Mouse (Mus musculus): ENCODE data around the gene Popdc3. TPM values are rescaled to one million over a fixed set of nuclear protein-coding genes. Genes with fewer than 3 reads are reported as not detected.
A peak's percentile ranks its signal among the peaks of the same experiment; 100 is the strongest.

Gene Popdc3
- polyA plus RNA-seq, 1 experiment from 2014 or later: 0.92 TPM

GRCm38 (mm10) chr10:45151771-45152692 is 25.9 kb upstream of the Popdc3 start:
- no peak overlapping the region for H3K27ac ChIP-seq
- H3K27me3 ChIP-seq: no peaks in the 10 kb centered on the region
- H3K9me3 ChIP-seq (replicated peaks): no peaks in the 10 kb centered on the region
- no peak overlapping the region for H3K4me2 ChIP-seq (replicated peaks)
- no peak for ATAC-seq (ENCODE audit: low FRiP score)
- H3K36me3 ChIP-seq: peaks cover 62% of the 10 kb centered on the region
- H3K4me1 ChIP-seq: peaks cover 15% of the 10 kb centered on the region
- no peak overlapping the region for H3K9ac ChIP-seq
- WGBS: 84% methylated on average over 12 of the region's 12 CpGs
- no peak overlapping the region for H3K4me3 ChIP-seq

GRCm38 (mm10) chr10:45154557-45155060 is 23.3 kb upstream of the Popdc3 start:
- H3K9me3 ChIP-seq (replicated peaks): no peaks in the 10 kb centered on the region
- no peak for ATAC-seq (ENCODE audit: low FRiP score)
- no peak overlapping the region for H3K27ac ChIP-seq
- peaks cover 7% of the 10 kb centered on the region for H3K4me1 ChIP-seq
- no peaks in the 10 kb centered on the region for H3K27me3 ChIP-seq
- WGBS: 93% methylated on average over 14 of the region's 14 CpGs
- no peak overlapping the region for H3K4me3 ChIP-seq
- H3K36me3 ChIP-seq: peaks cover 80% of the 10 kb centered on the region
- H3K4me2 ChIP-seq (replicated peaks): no peak overlapping the region
- no peak overlapping the region for H3K9ac ChIP-seq

GRCm38 (mm10) chr10:45165851-45166250 is 12.0 kb upstream of the Popdc3 start:
- 86% methylated on average over 8 of the region's 8 CpGs for WGBS
- Histone ChIP-seq H3K4me2 (replicated peaks) (no peak overlapping the region), H3K27me3 (no peaks in the 10 kb centered on the region), H3K4me3 (no peak overlapping the region), H3K4me1 (no peaks in the 10 kb centered on the region), H3K27ac (no peak overlapping the region), H3K9ac (no peak overlapping the region), H3K36me3 (no peaks in the 10 kb centered on the region), H3K9me3 (replicated peaks) (no peaks in the 10 kb centered on the region)
- no peak for ATAC-seq (ENCODE audit: low FRiP score)

DNA sequence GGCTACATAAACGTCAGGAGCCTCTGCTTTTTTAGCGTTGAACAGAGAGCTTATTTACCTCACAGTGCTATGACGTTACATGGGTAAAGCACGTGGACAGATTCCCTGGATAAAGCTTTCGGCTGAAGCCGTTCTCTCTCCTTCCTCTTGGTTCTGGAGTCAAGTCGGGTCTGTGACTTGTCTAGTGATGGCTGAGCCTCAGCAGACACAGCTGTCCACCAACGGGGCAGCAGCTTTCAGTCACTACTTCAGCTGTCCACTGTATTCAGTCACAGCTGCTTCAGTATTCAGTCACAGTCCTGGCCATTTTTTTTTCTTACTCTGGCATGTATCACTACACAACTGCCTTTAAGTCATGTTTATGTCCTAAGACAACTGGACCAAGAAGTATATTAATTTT is 4.0 kb upstream of the Popdc3 start:
- Histone ChIP-seq H3K4me2 (replicated peaks) (no peak overlapping the region), H3K4me1 (no peaks in the 10 kb centered on the region), H3K4me3 (no peak overlapping the region), H3K27ac (no peak overlapping the region), H3K36me3 (no peaks in the 10 kb centered on the region), H3K9ac (no peak overlapping the region), H3K27me3 (no peaks in the 10 kb centered on the region), H3K9me3 (replicated peaks) (no peaks in the 10 kb centered on the region)
- WGBS: 88% methylated on average over 8 of the region's 8 CpGs
- no peak for ATAC-seq (ENCODE audit: low FRiP score)

- H3K27ac ChIP-seq: no peak overlapping the region
- H3K4me1 ChIP-seq: no peaks in the 10 kb centered on the region
- H3K9ac ChIP-seq: no peak overlapping the region
- no peak overlapping the region for H3K4me2 ChIP-seq (replicated peaks)
- H3K9me3 ChIP-seq (replicated peaks): no peaks in the 10 kb centered on the region
- 95% methylated on average over 3 of the region's 3 CpGs for WGBS
- no peaks in the 10 kb centered on the region for H3K36me3 ChIP-seq
- no peaks in the 10 kb centered on the region for H3K27me3 ChIP-seq
- no peak overlapping the region for H3K4me3 ChIP-seq
- no peak for ATAC-seq (ENCODE audit: low FRiP score)
These were observed 3.6 kb upstream of the Popdc3 start for GRCm38 (mm10) chr10:45174345-45174744.

GRCm38 (mm10) chr10:45180677-45181326 is 2.9 kb downstream of the Popdc3 start:
- no peak overlapping the region for H3K4me2 ChIP-seq (replicated peaks)
- H3K27ac ChIP-seq: no peak overlapping the region
- ATAC-seq (ENCODE audit: low FRiP score): no peak
- 95% methylated on average over 4 of the region's 4 CpGs for WGBS
- no peaks in the 10 kb centered on the region for H3K4me1 ChIP-seq
- no peak overlapping the region for H3K4me3 ChIP-seq
- no peaks in the 10 kb centered on the region for H3K36me3 ChIP-seq
- no peaks in the 10 kb centered on the region for H3K9me3 ChIP-seq (replicated peaks)
- H3K27me3 ChIP-seq: no peaks in the 10 kb centered on the region
- H3K9ac ChIP-seq: no peak overlapping the region

GRCm38 (mm10) chr10:45181344-45181743 is 3.4 kb downstream of the Popdc3 start:
- H3K27ac ChIP-seq: no peak overlapping the region
- no peaks in the 10 kb centered on the region for H3K9me3 ChIP-seq (replicated peaks)
- no peaks in the 10 kb centered on the region for H3K4me1 ChIP-seq
- H3K9ac ChIP-seq: no peak overlapping the region
- no peaks in the 10 kb centered on the region for H3K36me3 ChIP-seq
- H3K4me3 ChIP-seq: no peak overlapping the region
- no peak for ATAC-seq (ENCODE audit: low FRiP score)
- WGBS: 98% methylated on average over 3 of the region's 3 CpGs
- H3K4me2 ChIP-seq (replicated peaks): no peak overlapping the region
- no peaks in the 10 kb centered on the region for H3K27me3 ChIP-seq

GRCm38 (mm10) chr10:45185457-45185856 is 7.6 kb downstream of the Popdc3 start:
- H3K36me3 ChIP-seq: no peaks in the 10 kb centered on the region
- no peaks in the 10 kb centered on the region for H3K9me3 ChIP-seq (replicated peaks)
- no peaks in the 10 kb centered on the region for H3K4me1 ChIP-seq
- WGBS: 96% methylated on average over 2 of the region's 2 CpGs
- ATAC-seq (ENCODE audit: low FRiP score): no peak
- H3K27me3 ChIP-seq: no peaks in the 10 kb centered on the region
- H3K27ac ChIP-seq: no peak overlapping the region
- no peak overlapping the region for H3K4me2 ChIP-seq (replicated peaks)
- no peak overlapping the region for H3K9ac ChIP-seq
- no peak overlapping the region for H3K4me3 ChIP-seq

DNA sequence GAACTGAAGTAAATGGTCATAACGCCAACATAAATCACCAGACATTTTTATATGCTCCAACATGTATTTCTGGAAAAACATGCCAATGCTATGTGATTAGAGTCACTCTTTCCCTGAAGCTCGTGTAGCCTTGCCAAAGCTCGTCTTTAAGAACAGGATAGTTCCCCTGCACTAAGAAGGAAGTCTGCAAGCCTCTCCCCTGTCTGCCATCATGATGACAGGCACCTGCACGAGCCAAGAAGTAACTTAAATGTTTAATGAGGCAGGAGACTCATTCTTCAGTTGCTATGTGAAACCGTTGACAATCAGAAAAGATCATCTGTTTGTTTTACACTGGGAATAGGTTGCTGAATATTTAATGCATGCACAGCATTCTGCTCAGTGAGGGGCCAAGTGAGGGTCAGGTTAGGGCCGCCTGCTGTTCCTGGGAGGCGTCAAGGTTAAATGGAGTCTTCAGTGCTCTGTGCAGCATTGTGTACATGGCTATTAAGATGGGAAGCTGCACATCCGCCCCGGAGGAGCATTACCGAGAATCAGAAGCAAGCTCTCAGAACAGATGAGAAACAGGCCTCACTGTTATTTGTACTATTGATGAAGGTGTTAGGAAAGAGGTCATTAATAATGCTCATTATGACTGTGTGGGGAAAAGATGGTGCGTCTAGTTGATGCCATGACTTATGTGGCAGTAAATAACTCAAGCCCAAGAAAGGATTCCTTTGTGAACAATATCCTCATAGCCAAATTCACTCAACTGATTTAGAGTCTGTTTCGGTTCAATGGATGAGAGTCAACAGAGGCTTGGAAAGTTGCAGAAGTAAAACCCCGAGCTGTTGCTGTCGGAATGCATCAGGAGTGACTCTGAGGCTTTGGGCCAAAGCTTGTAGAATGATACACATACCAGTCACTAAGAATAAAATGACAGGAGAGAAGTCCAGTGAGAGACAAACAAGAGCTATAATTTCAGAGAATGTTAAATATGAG is 15.7 kb downstream of the Popdc3 start:
- Histone ChIP-seq H3K9ac (no peak overlapping the region), H3K36me3 (no peaks in the 10 kb centered on the region), H3K4me1 (peaks cover 8% of the 10 kb centered on the region), H3K27ac (0 out of 2 replicates have a peak overlapping the region, but pooled peaks have one; percentile 19), H3K4me3 (no peak overlapping the region), H3K4me2 (replicated peaks) (no peak overlapping the region), H3K27me3 (no peaks in the 10 kb centered on the region), H3K9me3 (replicated peaks) (no peaks in the 10 kb centered on the region)
- WGBS: 46% methylated on average over 14 of the region's 14 CpGs
- peak; percentile 74 for ATAC-seq (ENCODE audit: low FRiP score)

GRCm38 (mm10) chr10:45194531-45194930 is 16.6 kb downstream of the Popdc3 start:
- 81% methylated on average over 5 of the region's 5 CpGs for WGBS
- H3K4me1 ChIP-seq: peaks cover 8% of the 10 kb centered on the region
- H3K4me2 ChIP-seq (replicated peaks): no peak overlapping the region
- H3K36me3 ChIP-seq: no peaks in the 10 kb centered on the region
- H3K27me3 ChIP-seq: no peaks in the 10 kb centered on the region
- H3K4me3 ChIP-seq: no peak overlapping the region
- H3K9ac ChIP-seq: no peak overlapping the region
- no peaks in the 10 kb centered on the region for H3K9me3 ChIP-seq (replicated peaks)
- no peak for ATAC-seq (ENCODE audit: low FRiP score)
- no peak overlapping the region for H3K27ac ChIP-seq

DNA sequence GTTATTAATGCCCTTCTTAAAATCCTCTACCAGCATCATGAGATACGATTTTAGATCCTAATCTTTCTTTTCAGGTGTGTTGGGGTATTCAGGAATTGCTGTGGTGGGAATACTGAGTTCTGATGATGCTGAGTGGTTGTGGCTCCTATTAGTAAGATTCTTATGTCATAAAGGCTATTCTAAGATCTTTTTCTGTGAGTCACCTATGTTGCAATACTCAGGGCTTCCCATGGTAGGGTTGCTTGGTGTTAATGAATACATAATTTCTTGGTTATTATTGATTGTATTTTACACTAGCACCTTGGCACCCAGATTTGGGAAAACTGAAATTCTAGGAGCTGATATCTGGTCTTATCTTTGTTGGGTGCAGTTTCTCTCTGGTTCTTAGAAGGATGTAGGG is 26.7 kb downstream of the Popdc3 start:
- H3K36me3 ChIP-seq: no peaks in the 10 kb centered on the region
- H3K9ac ChIP-seq: no peak overlapping the region
- H3K4me1 ChIP-seq: no peaks in the 10 kb centered on the region
- 69% methylated on average over 1 of the region's 1 CpGs for WGBS
- H3K27me3 ChIP-seq: no peaks in the 10 kb centered on the region
- H3K4me2 ChIP-seq (replicated peaks): no peak overlapping the region
- no peak overlapping the region for H3K4me3 ChIP-seq
- no peaks in the 10 kb centered on the region for H3K9me3 ChIP-seq (replicated peaks)
- ATAC-seq (ENCODE audit: low FRiP score): no peak
- H3K27ac ChIP-seq: no peak overlapping the region

DNA sequence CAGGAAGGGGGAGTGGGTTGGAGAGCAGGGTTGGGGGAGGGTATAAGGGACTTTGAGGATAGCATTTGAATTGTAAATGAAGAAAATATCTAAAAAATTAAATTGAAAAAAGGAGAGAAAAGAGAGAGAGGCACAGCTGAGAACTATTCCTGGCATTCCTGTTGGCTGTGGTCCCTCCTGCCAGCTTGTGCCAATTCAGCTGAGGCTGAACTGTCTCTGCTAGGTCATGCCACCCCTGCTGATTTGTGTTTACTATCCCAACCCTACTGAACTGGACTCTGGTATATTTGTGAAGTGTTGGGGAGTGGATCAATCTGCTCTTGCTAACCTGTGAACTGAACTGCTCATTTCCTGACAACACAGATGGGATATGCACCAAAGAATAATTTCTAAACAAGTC is 32.3 kb downstream of the Popdc3 start:
- H3K4me2 ChIP-seq (replicated peaks): no peak overlapping the region
- no peaks in the 10 kb centered on the region for H3K36me3 ChIP-seq
- no peaks in the 10 kb centered on the region for H3K4me1 ChIP-seq
- no peak overlapping the region for H3K4me3 ChIP-seq
- ATAC-seq (ENCODE audit: low FRiP score): no peak
- H3K27me3 ChIP-seq: no peaks in the 10 kb centered on the region
- no peaks in the 10 kb centered on the region for H3K9me3 ChIP-seq (replicated peaks)
- no peak overlapping the region for H3K27ac ChIP-seq
- no peak overlapping the region for H3K9ac ChIP-seq

Data from hindbrain, embryonic 12.5 days (tissue).